Mouse (Mus musculus) heart, embryonic 11.5 days (tissue): ENCODE data around the gene Syde1. TPM values are rescaled to one million over a fixed set of nuclear protein-coding genes. Genes with fewer than 3 reads are reported as not detected.
"Not testable (repeated sequence)": the region's sequence is repeated elsewhere in the genome, so short reads cannot be mapped to it uniquely, and the experiment has no call there.

ENCODE experiments used
- ATAC-seq: fragments of 200-750 bp; cut with Nextera tagmentation; replicated peaks from 2 replicates; pipeline ENCODE4 v1.8.0; 2017; ENCODE audit warnings: moderate library complexity; ENCODE audit not compliant: insufficient number of reproducible peaks, low FRiP score, low TSS enrichment
- H3K27ac ChIP-seq: fragments of 300-500 bp; sonication (generic); 2 replicates; pipeline ENCODE4 v1.5.1; 2014; ENCODE audit warnings: mild to moderate bottlenecking, low read depth, low read length
- H3K27me3 ChIP-seq: fragments of 300-500 bp; sonication (generic); 2 replicates; pipeline ENCODE4 v1.6.1; 2014; ENCODE audit warnings: mild to moderate bottlenecking, low read length, mixed read lengths; ENCODE audit not compliant: control insufficient read depth, insufficient read depth
- H3K36me3 ChIP-seq: fragments of 300-500 bp; sonication (generic); 2 replicates; pipeline ENCODE4 v1.6.1; 2014; ENCODE audit warnings: mild to moderate bottlenecking, low read length, moderate library complexity, mixed read lengths; ENCODE audit not compliant: control insufficient read depth, insufficient read depth
- H3K4me1 ChIP-seq: fragments of 300-500 bp; sonication (generic); 2 replicates; pipeline ENCODE4 v1.6.1; 2014; ENCODE audit warnings: low read length; ENCODE audit not compliant: control insufficient read depth, insufficient read depth
- H3K4me2 ChIP-seq: fragments of 300-500 bp; sonication (generic); 2 replicates; pipeline ENCODE4 v1.6.1; 2014; ENCODE audit warnings: mild to moderate bottlenecking, moderate library complexity
- H3K4me3 ChIP-seq: fragments of 300-500 bp; sonication (generic); 2 replicates; pipeline ENCODE4 v1.5.1; 2014; ENCODE audit warnings: low read depth, low read length
- H3K9ac ChIP-seq: fragments of 300-500 bp; sonication (generic); 2 replicates; pipeline ENCODE4 v1.6.1; 2014; ENCODE audit warnings: mild to moderate bottlenecking, low read depth, low read length, moderate library complexity
- H3K9me3 ChIP-seq: fragments of 300-500 bp; sonication (generic); replicated peaks from 2 replicates; pipeline ENCODE4 v1.6.1; 2016; ENCODE audit warnings: low read length; ENCODE audit not compliant: control insufficient read depth
- WGBS: fragments of 180-500 bp; shearing (Covaris S2); extraction: QIAGEN DNeasy Blood & Tissue Kit; methylation state at CpG from one replicate; pipeline ENCODE4 v1.1.7; 2014; ENCODE audit not compliant: insufficient replicate concordance; 5-methylcytosine and 5-hydroxymethylcytosine counted together
- polyA plus RNA-seq: library from polyadenylated mRNA; unstranded; fragments of >200 nt; fragmentation: Nextera tagmentation; extraction: Ambion mirVana; gene quantifications from 2 replicates; pipeline ENCODE4 v1.2.1, GENCODE M21; 2014

The Syde1 gene
- 15.7 and 17.9 TPM in 2 replicates for polyA plus RNA-seq

GRCm38 (mm10) chr10:78591406-78592328 lies at the start of gene Syde1:
TSS of gene Syde1 (minus strand) at chr10:78591964.
- peak within 1 kb of the TSS; percentile 93 for H3K9ac ChIP-seq
- no peaks in the 10 kb centered on the region for H3K27me3 ChIP-seq
- WGBS: 2% methylated on average over 49 of the region's 54 CpGs
- peak within 1 kb of the TSS; percentile 63 for H3K4me2 ChIP-seq
- peak within 1 kb of the TSS; percentile 88 for H3K27ac ChIP-seq
- peak; percentile 68 for ATAC-seq
- H3K36me3 ChIP-seq: peaks cover 22% of the 10 kb centered on the region
- peaks cover 7% of the 10 kb centered on the region; the same call in 1 of the 2 replicates for H3K4me1 ChIP-seq
- H3K4me3 ChIP-seq: peak within 1 kb of the TSS; percentile 76
- H3K9me3 ChIP-seq: no peaks in the 10 kb centered on the region

DNA sequence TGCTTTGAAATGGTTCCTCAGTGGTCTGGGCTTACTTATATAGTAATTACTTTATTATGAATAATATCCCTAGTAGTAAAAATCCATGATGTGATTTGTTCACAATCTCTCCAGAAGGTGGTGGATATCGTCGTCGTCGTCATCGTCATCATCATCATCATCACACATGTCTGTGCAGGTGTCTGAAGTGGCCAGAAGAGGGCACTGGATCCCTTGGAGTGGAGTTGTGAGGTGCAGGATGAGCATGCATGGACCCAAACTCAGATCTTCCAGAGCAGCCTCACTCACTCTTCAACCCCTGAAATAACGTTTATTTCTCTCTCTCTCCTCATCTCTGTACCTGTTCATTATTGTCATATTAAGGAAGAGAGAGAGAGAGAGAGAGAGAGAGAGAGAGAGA lies 40.5 kb upstream of the Syde1 start:
- 24% methylated on average over 6 of the region's 6 CpGs for WGBS
- Histone ChIP-seq H3K4me1 (no peaks in the 10 kb centered on the region), H3K36me3 (no peaks in the 10 kb centered on the region), H3K9me3 (no peaks in the 10 kb centered on the region), H3K9ac (no peak overlapping the region), H3K27me3 (no peaks in the 10 kb centered on the region), H3K27ac (no peak overlapping the region), H3K4me2 (no peak overlapping the region; the same call in 1 of the 2 replicates), H3K4me3 (no peak overlapping the region)
- ATAC-seq: no peak

- no peaks in the 10 kb centered on the region for H3K27me3 ChIP-seq
- ATAC-seq: no peak
- H3K36me3 ChIP-seq: no peaks in the 10 kb centered on the region
- WGBS: 58% methylated on average over 4 of the region's 4 CpGs
- H3K9ac ChIP-seq: no peak overlapping the region
- H3K9me3 ChIP-seq: no peaks in the 10 kb centered on the region
- no peak overlapping the region for H3K4me2 ChIP-seq
- H3K27ac ChIP-seq: no peak overlapping the region
- no peak overlapping the region for H3K4me3 ChIP-seq
- H3K4me1 ChIP-seq: no peaks in the 10 kb centered on the region
Observed at GRCm38 (mm10) chr10:78630194-78630593, 38.4 kb upstream of the Syde1 start.

DNA sequence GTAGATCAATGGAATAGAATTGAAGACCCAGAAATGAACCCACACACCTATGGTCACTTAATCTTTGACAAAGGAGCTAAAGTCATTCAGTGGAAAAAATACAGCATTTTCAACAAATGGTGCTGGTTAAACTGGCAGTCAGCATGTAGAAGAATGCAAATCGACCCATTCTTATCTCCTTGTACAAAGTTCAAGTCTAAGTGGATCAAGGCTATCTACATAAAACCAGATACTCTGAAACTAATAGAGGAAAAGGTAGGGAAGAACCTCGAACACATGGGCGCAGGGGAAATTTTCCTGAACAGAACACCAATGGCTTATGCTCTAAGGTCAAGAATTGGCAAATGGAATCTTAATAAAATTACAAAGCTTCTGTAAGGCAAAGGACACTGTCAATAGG lies 31.4 kb upstream of the Syde1 start:
- H3K27me3 ChIP-seq, H3K4me1 ChIP-seq, H3K36me3 ChIP-seq, H3K9ac ChIP-seq, H3K27ac ChIP-seq, H3K9me3 ChIP-seq, ATAC-seq, H3K4me2 ChIP-seq, H3K4me3 ChIP-seq: not testable (repeated sequence)
- WGBS: 64% methylated on average over 3 of the region's 3 CpGs

DNA sequence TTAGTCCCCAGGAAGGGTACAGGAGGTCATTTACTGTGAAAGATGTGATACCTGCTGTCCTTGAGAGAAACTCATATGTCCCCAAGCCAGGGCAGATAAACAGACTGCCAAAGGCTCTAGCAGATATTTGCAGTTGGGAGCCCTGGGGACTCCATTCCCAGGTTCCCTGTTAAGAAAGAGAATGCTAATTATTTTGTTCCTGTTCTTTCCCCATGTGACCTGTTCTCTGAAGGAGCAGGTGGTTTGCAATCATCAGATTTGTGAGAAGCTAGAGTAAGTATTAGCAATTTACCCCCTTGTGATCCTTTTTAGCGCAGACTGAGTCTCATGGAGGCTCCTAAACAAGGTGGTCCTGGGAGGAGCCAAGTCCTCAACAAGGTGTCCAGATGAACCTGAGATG lies 26.2 kb upstream of the Syde1 start, which contains the start of gene Olfr1357:
Olfr1357 (minus strand) TSS at position 101 of the 400 bp plus-strand sequence.
- no peak within 1 kb of the TSS for H3K9ac ChIP-seq
- ATAC-seq: no peak
- 71% methylated on average over 1 of the region's 1 CpGs for WGBS

DNA sequence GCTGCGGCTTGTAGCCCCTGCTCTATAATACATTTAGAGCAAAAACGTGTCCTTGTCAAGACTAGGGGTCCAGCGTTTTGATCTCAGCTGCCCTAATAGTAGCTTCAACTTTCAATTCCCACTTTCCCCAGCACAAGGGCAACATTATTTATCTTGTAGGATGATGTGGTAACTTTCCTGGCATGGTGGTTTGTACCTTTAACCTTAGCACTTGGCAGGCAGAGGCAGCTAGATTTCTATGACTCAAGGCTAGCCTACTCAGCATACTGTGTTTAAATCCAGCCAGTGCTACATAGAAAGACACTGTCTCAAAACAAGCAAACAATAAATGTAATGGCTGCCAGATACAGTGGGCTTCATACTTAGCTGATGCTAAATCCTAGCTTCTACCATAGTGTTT lies 15.8 kb upstream of the Syde1 start:
- Histone ChIP-seq H3K4me2 (no peak overlapping the region), H3K9ac (no peak overlapping the region), H3K36me3 (no peaks in the 10 kb centered on the region), H3K27ac (no peak overlapping the region), H3K4me1 (no peaks in the 10 kb centered on the region), H3K9me3 (no peaks in the 10 kb centered on the region), H3K4me3 (no peak overlapping the region), H3K27me3 (no peaks in the 10 kb centered on the region)
- no peak for ATAC-seq
- 66% methylated on average over 3 of the region's 3 CpGs for WGBS

More for the DNA sequence above, 26.2 kb upstream of the Syde1 start, which contains the start of gene Olfr1357:
- Histone ChIP-seq H3K9me3 (no peaks in the 10 kb centered on the region), H3K4me2 (no peak within 1 kb of the TSS), H3K27ac (no peak within 1 kb of the TSS), H3K4me3 (no peak within 1 kb of the TSS), H3K36me3 (no peaks in the 10 kb centered on the region), H3K4me1 (no peaks in the 10 kb centered on the region), H3K27me3 (no peaks in the 10 kb centered on the region)

- WGBS: 38% methylated on average over 3 of the region's 3 CpGs
- H3K27ac ChIP-seq: no peak overlapping the region
- no peaks in the 10 kb centered on the region for H3K27me3 ChIP-seq
- H3K4me3 ChIP-seq: no peak overlapping the region
- no peaks in the 10 kb centered on the region for H3K4me1 ChIP-seq
- no peaks in the 10 kb centered on the region for H3K9me3 ChIP-seq
- H3K36me3 ChIP-seq: no peaks in the 10 kb centered on the region
- no peak overlapping the region for H3K4me2 ChIP-seq
- H3K9ac ChIP-seq: no peak overlapping the region
- ATAC-seq: no peak
Observed at GRCm38 (mm10) chr10:78605080-78605479, 13.3 kb upstream of the Syde1 start.

- no peak overlapping the region for H3K27ac ChIP-seq
- WGBS: 78% methylated on average over 5 of the region's 5 CpGs
- H3K36me3 ChIP-seq: no peaks in the 10 kb centered on the region
- H3K9ac ChIP-seq: no peak overlapping the region
- ATAC-seq: no peak
- H3K4me3 ChIP-seq: no peak overlapping the region
- H3K9me3 ChIP-seq: no peaks in the 10 kb centered on the region
- no peak overlapping the region for H3K4me2 ChIP-seq
- no peaks in the 10 kb centered on the region for H3K4me1 ChIP-seq
- H3K27me3 ChIP-seq: no peaks in the 10 kb centered on the region
Observed at GRCm38 (mm10) chr10:78599865-78600264, 8.1 kb upstream of the Syde1 start.
